Mouse (Mus musculus) small intestine, adult 2 months (tissue): ENCODE measurements around the gene Foxp1. TPM values are rescaled to one million over a fixed set of nuclear protein-coding genes. Genes with fewer than 3 reads are reported as not detected.

Experiments used
- H3K27ac ChIP-seq: fragments of 200-500 bp; 2 replicates; pipeline ENCODE4 v1.5.1; 2012; ENCODE audit warnings: low read depth, low read length, control low read depth, inconsistent platforms; ENCODE audit not compliant: insufficient read depth
- H3K27me3 ChIP-seq: fragments of 200-500 bp; 2 replicates; pipeline ENCODE4 v1.6.1; 2012; ENCODE audit warnings: mild to moderate bottlenecking, moderate library complexity, low read length, inconsistent platforms; ENCODE audit not compliant: control insufficient read depth, insufficient read depth
- H3K36me3 ChIP-seq: fragments of 200-500 bp; 2 replicates; pipeline ENCODE4 v1.6.1; 2012; ENCODE audit warnings: mild to moderate bottlenecking, low read length, control low read depth, inconsistent platforms; ENCODE audit not compliant: control insufficient read depth, insufficient read depth
- H3K4me1 ChIP-seq: fragments of 200-500 bp; 2 replicates; pipeline ENCODE4 v1.6.1; 2012; ENCODE audit warnings: low read length, inconsistent platforms, mixed read lengths; ENCODE audit not compliant: control insufficient read depth, insufficient read depth, insufficient read length
- H3K4me3 ChIP-seq: fragments of 200-500 bp; 2 replicates; pipeline ENCODE4 v1.5.1; 2012; ENCODE audit warnings: low read depth, mild to moderate bottlenecking, control low read depth, inconsistent platforms, low read length, moderate library complexity
- CTCF ChIP-seq: fragments of 200-500 bp; IDR thresholded peaks from 2 replicates; pipeline ENCODE4 v1.5.1; 2012; ENCODE audit warnings: low read depth, mild to moderate bottlenecking, control low read depth, inconsistent platforms, low read length, moderate library complexity, mixed read lengths; ENCODE audit not compliant: insufficient replicate concordance, insufficient read length; ENCODE audit errors: extremely low read depth
- POLR2A ChIP-seq: fragments of 200-500 bp; IDR thresholded peaks from 2 replicates; pipeline ENCODE4 v1.6.1; 2012; ENCODE audit warnings: low read depth, mild to moderate bottlenecking, control low read depth, inconsistent platforms, low read length, moderate library complexity
- WGBS: fragments of 180-500 bp; shearing (Covaris S2); methylation state at CpG from one replicate; pipeline ENCODE4 v1.1.7; 2018; 5-methylcytosine and 5-hydroxymethylcytosine counted together
- polyA plus RNA-seq: library from polyadenylated mRNA; depleted of rRNA; stranded (reverse); fragments of >200 nt; gene quantifications from 2 replicates; pipeline ENCODE4 v1.2.3, GENCODE M21; 2012

The Foxp1 gene
- polyA plus RNA-seq, 1 experiment = 52.2 TPM

DNA sequence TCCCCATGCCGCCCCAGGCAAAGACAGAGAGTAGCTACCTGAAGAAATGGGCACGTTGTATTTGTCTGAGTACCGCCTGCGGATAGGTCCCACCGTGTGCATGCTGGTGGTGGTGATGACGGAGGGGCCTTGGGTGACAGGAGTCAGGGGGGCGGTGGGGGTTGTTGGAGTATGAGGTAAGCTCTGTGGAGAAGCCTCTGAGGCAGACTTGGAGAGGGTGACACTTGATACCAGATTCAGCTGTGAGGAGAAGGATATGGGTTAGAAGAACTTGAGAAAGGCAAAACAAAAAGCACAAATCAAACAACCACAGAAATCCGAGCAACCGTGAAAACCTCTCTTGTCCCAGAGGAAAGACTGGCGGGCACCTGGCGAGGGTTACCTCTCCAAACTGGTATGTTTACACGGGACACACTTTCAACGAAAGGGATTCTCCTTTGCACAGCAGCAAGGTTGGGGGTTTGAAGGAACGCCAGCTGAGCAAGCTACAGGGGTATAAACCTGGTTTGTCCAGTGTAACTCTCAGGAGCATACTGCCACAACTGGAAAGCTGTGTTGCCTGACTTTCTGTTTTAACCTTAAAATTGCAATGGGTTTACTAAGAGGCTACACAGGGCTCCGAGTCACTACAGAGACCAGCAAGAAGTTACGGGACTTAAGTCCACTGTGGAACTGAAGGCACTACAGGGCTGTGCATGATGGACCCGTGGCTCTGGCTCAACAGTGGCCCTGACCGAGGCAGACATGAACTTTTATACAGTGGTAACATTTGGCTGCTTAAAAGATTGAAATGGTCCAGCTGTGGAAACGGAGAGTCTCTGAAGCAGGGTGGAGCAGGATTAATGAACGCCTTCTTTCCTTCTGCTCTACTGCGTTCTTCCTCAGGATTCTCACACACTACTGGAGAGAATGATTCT, 576.8 kb downstream of the Foxp1 start:
- Histone ChIP-seq H3K27ac (no peak overlapping the region), H3K27me3 (no peaks in the 10 kb centered on the region), H3K36me3 (peaks cover 30% of the 10 kb centered on the region), H3K4me1 (peaks cover 4% of the 10 kb centered on the region; the same call in 1 of the 2 replicates), H3K4me3 (no peak overlapping the region)
- WGBS = 85% methylated on average over 21 of the region's 21 CpGs
- TF ChIP-seq CTCF (no peak), POLR2A (no peak)

DNA sequence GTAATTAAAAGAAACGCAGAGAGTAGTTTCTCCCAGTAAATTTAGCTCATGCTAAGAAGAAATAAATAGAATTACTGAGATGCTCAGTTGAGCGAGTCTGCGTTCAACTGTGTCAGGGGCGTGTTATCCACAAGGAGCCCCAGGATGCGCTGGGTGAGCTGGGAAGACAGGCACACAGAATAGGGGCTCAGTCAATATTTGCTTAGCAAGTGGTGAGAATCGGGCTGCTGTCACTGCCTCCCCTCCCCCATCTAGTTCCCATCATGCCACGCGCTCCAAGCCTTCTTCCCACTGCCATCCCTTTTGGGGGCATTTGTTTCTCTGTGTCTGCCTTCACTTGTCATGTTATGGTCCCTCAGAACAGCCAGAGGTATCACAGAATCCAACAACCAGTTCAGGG, 584.2 kb downstream of the Foxp1 start:
- TF ChIP-seq POLR2A (no peak), CTCF (no peak)
- H3K27me3 ChIP-seq = no peaks in the 10 kb centered on the region
- H3K4me1 ChIP-seq = no peaks in the 10 kb centered on the region
- peaks cover 59% of the 10 kb centered on the region for H3K36me3 ChIP-seq
- WGBS = 84% methylated on average over 8 of the region's 8 CpGs
- H3K27ac ChIP-seq = no peak overlapping the region
- no peak overlapping the region for H3K4me3 ChIP-seq

DNA sequence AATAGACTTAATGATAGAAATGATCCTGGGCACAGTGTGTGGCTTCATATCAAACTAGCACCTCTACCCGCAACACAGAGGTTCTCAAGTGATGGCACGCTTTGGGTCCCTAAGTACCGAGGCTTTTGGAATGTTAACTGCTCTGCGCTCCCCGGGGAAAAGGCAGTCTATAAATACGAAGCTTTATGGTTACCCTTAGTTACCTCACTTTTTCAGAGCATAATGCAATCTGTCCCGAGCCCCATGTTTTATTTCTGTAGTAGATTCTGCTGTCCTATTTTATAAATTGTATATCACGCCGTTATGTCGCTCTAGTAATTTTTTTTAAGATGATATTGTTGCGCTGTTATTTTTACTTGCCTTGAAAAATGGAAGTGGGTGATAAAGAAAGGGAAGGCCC, 585.0 kb downstream of the Foxp1 start:
- TF ChIP-seq CTCF = no peak
- no peak for TF ChIP-seq POLR2A
- H3K27ac ChIP-seq = no peak overlapping the region
- H3K4me3 ChIP-seq = no peak overlapping the region
- WGBS = 92% methylated on average over 11 of the region's 11 CpGs
- no peaks in the 10 kb centered on the region for H3K4me1 ChIP-seq
- H3K36me3 ChIP-seq = peaks cover 54% of the 10 kb centered on the region
- no peaks in the 10 kb centered on the region for H3K27me3 ChIP-seq

- no peak for TF ChIP-seq POLR2A
- TF ChIP-seq CTCF = no peak
- H3K27me3 ChIP-seq = no peaks in the 10 kb centered on the region
- WGBS = 80% methylated on average over 3 of the region's 3 CpGs
- no peak overlapping the region for H3K27ac ChIP-seq
- H3K36me3 ChIP-seq = peaks cover 52% of the 10 kb centered on the region
- H3K4me3 ChIP-seq = no peak overlapping the region
- no peaks in the 10 kb centered on the region for H3K4me1 ChIP-seq
These were observed 586.1 kb downstream of the Foxp1 start for GRCm38 (mm10) chr6:98936377-98936776.

GRCm38 (mm10) chr6:98935169-98935568, 587.4 kb downstream of the Foxp1 start:
- 94% methylated on average over 8 of the region's 8 CpGs for WGBS
- no peak overlapping the region for H3K4me3 ChIP-seq
- no peak overlapping the region for H3K27ac ChIP-seq
- no peak for TF ChIP-seq POLR2A
- no peak for TF ChIP-seq CTCF
- H3K36me3 ChIP-seq = peaks cover 48% of the 10 kb centered on the region
- no peaks in the 10 kb centered on the region for H3K27me3 ChIP-seq
- H3K4me1 ChIP-seq = no peaks in the 10 kb centered on the region

GRCm38 (mm10) chr6:98934381-98934780, 588.1 kb downstream of the Foxp1 start:
- no peak overlapping the region for H3K27ac ChIP-seq
- 93% methylated on average over 10 of the region's 10 CpGs for WGBS
- H3K4me1 ChIP-seq = no peaks in the 10 kb centered on the region
- H3K4me3 ChIP-seq = no peak overlapping the region
- TF ChIP-seq CTCF (no peak), POLR2A (no peak)
- peaks cover 51% of the 10 kb centered on the region for H3K36me3 ChIP-seq
- no peaks in the 10 kb centered on the region for H3K27me3 ChIP-seq

DNA sequence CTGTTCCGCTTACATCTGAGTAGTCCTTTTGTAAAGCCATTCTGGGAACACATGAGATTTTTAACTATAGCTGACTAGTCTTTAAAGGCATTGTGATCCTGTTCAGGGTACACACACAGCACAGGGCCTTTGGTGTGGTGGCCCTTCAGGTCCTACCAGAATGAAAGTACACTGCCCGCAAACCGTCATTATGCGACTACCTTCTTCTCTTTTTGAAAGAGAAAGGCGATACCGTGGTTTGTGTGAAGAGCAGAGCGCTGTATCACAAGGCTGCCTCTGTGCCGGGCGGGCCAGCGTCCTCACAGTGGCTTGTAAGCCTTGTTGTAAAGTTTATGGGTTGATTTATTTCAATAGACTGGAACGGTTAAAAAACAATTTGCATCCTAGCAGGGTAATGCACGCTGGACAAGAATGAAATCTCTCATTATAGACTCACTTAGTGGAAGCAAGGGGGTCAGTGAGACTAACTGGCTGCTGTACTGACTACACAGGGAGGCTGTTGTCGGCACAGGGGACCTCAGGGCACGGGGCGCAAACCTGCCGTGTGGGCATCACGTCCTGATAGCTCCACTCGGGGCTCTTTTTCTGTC, 589.3 kb downstream of the Foxp1 start:
- TF ChIP-seq CTCF = no peak
- no peak for TF ChIP-seq POLR2A
- H3K27ac ChIP-seq = no peak overlapping the region
- H3K36me3 ChIP-seq = peaks cover 48% of the 10 kb centered on the region
- 91% methylated on average over 18 of the region's 18 CpGs for WGBS
- H3K4me1 ChIP-seq = no peaks in the 10 kb centered on the region
- no peak overlapping the region for H3K4me3 ChIP-seq
- no peaks in the 10 kb centered on the region for H3K27me3 ChIP-seq
